Mouse (Mus musculus) adrenal gland (tissue): ENCODE data around the gene Crtc3.

Source experiments
- intact Hi-C: fragments of 180-260 bp; cut with DNase I; formaldehyde crosslinking; loops from one replicate; pipeline ENCODE4 v1.15.1; 2025

The Crtc3 gene

GRCm38 (mm10) chr7:80606435-80606834, 82.2 kb downstream of the Crtc3 start:
- intact Hi-C loops = no loop called here

DNA sequence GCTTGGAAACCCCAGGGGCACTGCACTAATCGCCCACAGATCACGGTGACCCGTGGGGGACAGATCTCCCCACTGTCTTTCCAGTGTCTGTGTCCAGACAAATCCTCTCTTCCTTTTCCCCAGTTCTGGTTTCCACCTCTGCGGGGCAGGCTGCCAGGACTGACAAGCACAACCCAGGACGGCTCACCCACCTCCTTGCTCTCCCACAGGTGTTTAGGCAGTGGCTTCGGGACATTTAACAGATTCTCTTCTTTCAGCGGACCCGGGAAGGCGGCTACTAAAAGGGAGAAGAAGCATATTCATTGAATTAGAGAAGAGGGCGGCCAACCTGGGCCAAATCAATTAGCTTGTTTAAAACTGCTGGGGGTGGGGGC, 83.1 kb downstream of the Crtc3 start:
- intact Hi-C loops = no loop called here

DNA sequence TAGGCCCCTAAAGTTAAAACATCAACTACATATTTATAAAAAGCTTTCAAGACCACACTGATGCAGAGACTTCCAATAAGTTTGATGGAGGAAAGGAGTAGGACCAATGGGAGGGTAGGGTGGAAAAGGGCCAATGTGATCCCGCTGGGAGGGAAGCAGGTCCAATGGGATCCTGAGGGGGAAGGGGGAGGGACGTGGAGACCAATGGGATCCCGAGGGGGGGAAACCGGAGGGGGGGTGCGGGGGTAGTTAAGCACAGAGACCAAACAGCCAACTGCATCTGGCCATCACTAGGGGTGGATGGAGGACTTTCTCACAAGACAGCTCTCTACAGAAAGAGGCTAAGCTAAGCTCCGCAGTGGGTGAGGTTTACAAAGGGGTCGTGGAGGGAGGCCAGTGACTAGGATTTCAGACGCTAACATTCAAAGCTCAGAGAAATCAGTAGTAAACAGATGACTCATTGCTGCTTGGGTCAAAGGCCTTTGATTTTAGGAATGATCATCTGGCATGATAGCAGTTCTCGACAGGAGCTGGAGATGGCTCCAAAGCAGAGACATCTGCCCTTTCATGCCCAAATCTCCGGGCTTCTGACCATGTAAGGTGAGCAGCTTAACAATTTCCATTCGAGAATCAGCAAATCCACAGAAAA, 83.6 kb downstream of the Crtc3 start:
- intact Hi-C loops = no loop called here

DNA sequence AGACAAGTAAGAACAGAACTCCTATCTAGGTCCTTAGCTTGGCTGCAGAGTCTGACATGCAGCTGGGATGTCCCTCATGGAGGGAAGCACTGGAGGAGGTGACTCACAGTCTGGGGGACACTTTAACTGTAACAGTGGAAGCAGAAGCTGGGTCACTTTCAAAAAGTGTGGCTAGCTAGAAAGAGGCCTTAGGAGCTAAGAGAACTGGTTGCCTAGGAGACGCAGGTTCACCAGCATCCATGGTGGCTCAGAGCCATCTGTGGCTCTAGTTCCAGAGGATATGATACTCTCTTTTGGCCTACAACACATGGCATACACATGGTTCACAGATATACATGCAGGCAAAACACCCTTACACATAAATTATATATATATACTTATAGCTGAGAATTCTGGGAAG, 86.1 kb downstream of the Crtc3 start:
- intact Hi-C loops = no loop called here

DNA sequence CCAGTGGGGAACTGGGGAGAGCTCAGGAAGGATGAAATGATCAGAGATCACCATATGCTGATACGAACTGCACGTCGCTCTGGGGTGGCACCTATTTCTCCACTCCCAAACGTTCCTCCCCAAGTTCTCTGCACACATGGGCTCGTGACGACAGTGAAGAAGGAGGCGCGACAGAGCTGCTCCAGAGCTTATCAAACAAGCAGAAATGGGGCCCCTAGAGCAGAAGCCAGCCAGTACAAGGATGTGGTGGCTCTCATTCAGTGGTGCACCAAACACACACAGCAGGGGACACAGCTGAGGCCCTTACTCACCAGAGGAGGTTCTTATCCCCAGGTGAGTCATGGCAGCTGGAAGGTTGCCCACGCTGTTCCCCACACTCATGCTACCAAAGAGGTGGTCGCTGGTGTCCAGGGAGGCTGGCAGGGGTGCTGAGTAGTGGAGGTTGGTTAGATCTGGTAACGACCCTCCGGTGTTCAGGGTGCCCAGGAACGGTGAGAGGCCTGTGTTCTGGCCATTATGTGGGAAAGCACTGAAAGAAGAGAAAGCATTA, 90.2 kb downstream of the Crtc3 start:
- intact Hi-C loops = no loop called here

GRCm38 (mm10) chr7:80597900-80598299, 90.8 kb downstream of the Crtc3 start:
- intact Hi-C loops = no loop called here

- intact Hi-C loops = no loop called here
Observed at GRCm38 (mm10) chr7:80589054-80589746, 99.5 kb downstream of the Crtc3 start.

- intact Hi-C loops = no loop called here
Observed at GRCm38 (mm10) chr7:80587684-80588083, 101.0 kb downstream of the Crtc3 start.

- intact Hi-C loops = no loop called here
Observed at GRCm38 (mm10) chr7:80586681-80587660, 101.7 kb downstream of the Crtc3 start.

DNA sequence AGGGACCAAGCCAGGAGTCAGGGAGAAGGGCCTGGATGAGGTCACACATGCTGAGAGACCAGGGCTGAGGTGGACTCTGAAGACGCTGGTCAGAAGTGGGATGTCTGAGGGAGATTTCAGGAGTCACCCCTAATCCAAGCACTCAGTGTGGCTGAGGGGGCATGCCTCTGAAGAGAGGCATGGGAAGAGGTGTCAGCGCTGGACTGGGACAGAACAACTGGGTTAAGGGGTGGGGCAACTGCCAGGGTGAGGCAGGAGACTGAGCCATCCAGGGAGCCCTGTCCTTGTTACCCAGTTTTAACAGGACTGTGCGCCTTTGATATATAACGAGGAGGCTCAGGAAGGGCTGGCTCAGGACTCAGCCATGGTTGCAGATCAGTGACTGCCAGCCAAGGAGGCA, 102.5 kb downstream of the Crtc3 start:
- intact Hi-C loops = no loop called here

GRCm38 (mm10) chr7:80585380-80585779, 103.3 kb downstream of the Crtc3 start:
- intact Hi-C loops = no loop called here

DNA sequence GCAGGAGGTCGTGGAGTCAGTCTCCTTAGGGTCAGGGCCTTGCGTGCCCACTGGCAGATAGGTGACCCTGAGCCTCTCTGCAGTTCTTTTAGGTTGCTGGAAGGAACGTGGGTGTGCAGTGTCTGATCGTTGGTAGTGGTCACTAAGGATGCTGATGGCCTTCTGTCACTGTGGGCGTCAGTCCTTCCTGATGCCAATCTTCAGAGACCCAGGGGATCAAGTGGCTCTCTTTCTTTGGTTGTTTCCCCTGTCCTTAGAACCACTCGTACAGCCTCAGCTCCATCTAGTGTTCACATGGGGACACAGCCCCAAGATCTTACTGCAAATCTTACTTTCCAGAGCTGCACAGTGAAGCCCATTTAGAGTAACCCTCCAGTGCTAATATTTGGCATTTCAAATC, 104.7 kb downstream of the Crtc3 start:
- intact Hi-C loops = loop anchor here (1.0 kb wide), 1 partner anchor 198 kb away; no protein-coding TSS in a partner anchor

DNA sequence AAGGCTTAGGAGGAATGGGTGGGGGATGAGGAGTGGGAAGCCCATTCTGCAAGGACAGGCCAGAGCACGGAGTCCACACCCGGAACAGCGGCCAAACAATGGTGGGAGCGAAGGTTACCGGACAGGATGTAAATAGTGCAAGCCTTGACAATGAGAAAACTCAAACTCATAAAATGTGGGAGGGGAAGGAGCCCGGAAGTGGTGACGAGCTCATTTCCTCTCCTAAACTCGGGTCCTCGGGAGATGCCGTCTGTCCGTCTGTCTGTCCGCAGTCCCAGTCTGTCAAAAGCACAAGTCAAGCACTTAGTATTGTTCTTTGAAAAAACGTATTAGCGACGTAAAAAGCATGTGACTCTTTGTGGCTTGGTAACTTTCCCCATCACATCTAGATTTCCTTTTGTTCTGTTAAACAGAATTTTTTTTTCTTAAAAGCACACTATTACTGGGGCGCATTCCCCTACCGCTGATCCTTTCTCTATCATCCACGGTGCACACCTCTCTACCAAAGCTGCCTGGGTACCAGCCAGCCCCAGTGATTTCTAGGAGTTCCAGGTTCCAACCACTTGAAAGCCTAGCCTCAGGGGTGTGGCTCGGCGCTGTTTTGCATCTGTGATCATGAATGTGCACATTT, 105.7 kb downstream of the Crtc3 start:
- intact Hi-C loops = no loop called here

DNA sequence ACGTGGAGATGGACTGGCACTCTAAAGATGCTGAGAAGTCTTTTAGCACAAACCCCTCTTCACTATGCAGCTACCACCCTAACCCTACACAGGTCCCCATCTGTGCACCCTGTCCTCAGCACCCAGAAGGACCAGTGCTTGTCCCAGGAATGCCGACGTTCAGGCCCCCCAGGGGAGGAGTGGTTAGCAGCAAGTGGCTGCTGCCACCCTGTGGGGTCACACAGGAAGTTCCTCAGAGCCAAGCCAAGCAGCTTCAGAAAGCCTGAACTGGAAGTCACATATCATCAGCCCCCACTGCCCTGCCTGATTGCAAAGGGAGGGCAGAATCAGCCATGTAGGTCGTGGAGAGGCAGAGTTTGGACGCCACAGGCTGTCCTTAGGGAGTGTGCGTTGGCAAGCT, 108.3 kb downstream of the Crtc3 start:
- intact Hi-C loops = no loop called here

GRCm38 (mm10) chr7:80577417-80577980, 111.2 kb downstream of the Crtc3 start:
- intact Hi-C loops = no loop called here

- intact Hi-C loops = no loop called here
Observed at GRCm38 (mm10) chr7:80576626-80577025, 112.1 kb downstream of the Crtc3 start.

DNA sequence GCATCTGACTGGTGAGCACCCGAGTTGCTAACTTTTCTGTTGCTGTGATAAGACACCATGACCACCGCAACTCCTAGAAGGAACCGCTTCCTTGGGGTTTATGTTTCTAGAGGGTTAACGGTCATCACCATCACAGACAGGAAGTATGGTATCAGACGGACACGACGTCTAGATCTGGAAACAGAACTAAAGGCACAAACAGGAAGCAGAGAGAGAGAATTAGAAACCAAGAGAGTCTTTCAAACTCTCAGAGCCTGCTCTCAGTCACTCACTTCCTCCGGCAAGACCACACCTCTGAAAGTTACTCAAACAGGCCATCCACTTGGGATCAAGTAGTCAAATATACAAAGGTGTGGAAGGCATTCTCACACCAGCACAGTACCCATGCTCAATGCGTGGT, 112.9 kb downstream of the Crtc3 start:
- intact Hi-C loops = no loop called here

DNA sequence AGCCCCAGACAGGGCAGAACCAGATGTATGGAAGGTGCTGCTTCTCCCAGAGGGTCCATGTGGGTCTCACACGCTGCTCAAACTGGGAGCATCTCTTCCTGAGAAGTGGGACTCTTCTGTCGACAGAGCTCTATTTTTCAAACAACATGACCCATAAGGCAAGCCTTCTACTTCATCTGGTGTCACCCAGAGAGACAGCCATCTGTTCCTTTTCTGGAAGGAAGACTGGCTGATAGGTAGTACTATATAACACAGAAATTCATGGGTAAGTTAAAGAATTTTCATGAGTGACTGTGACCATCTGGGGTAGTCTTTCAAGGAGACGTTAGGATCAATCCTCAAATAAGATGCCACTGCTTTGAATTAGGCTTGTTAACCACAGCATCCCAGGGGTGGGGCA, 115.6 kb downstream of the Crtc3 start:
- intact Hi-C loops = no loop called here

- intact Hi-C loops = no loop called here
Observed at GRCm38 (mm10) chr7:80567982-80568381, 120.7 kb downstream of the Crtc3 start.

- intact Hi-C loops = no loop called here
Observed at GRCm38 (mm10) chr7:80561931-80562330, 126.7 kb downstream of the Crtc3 start.

DNA sequence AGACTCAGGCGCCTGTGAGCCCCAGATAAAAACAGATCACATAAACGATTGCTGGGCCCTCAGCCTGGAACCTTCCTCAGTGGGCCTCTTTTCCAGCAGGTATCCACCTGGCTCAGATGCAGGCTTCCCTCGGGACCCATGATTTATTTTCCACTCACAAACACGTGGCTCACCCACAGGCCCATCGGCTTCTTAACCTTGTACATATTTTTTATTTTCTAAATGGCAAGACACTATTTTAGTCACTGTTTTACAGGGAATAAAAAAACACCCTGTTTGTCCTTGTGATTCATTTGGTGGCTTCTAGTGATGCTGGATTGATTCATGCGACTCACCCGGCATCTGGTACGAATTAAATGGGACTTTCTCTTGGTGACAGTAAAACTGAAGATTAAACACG, 127.4 kb downstream of the Crtc3 start:
- intact Hi-C loops = no loop called here
